Mouse (Mus musculus): Measurements from ENCODE around the gene G530012D18Rik.
"Not testable (repeated sequence)": the region's sequence is repeated elsewhere in the genome, so short reads cannot be mapped to it uniquely, and the experiment has no call there.

GRCm38 (mm10) chr1:85600794-85601193 is 25.3 kb downstream of the G530012D18Rik start:
- TF ChIP-seq CTCF, EP300 (IDR thresholded peaks at IDR 0.05): not testable (repeated sequence)
